Mouse (Mus musculus) E14TG2a.4 (cell line): ENCODE measurements around the gene Farp1.

Experiments
- CTCF ChIP-seq: conservative IDR thresholded peaks from 2 replicates; pipeline ENCODE4 v1.5.1; 2014; ENCODE audit warnings: low read length
- POU5F1 ChIP-seq: IDR thresholded peaks from 2 replicates; pipeline ENCODE4 v1.6.1; 2014; ENCODE audit warnings: low read length, borderline replicate concordance

DNA sequence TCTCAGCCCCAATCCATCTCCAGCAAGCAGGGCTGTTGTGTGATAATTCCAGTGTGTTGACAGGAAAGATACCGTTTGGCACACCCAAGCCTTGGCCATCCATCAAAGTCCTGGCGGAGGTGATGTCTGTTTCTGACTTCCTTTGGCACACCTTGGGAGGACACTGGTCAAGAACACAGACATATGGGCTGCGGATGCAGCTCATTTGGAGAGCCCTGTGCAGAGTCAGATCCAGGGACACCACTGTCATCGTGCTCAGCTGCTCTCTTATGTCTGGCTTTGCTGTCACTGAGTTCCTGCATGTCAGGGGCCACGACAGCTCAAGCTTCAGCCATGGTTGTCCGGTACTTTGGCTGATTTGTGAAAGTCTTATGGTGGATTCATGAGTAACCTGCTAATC lies 12.8 kb downstream of the Farp1 start:
- TF ChIP-seq CTCF: no peak
- TF ChIP-seq POU5F1: no peak
